Mouse (Mus musculus) brain, embryonic 14.5 days (tissue): ENCODE results near the gene Smoc1.

ENCODE experiments used
- CTCF ChIP-seq: fragments of 200-500 bp; IDR thresholded peaks from 2 replicates; pipeline ENCODE4 v1.5.1; 2012; ENCODE audit warnings: inconsistent platforms, mild to moderate bottlenecking, moderate library complexity, borderline replicate concordance; ENCODE audit not compliant: insufficient read depth, insufficient read length; ENCODE audit errors: extremely low read depth
- POLR2A ChIP-seq: fragments of 200-500 bp; IDR thresholded peaks from 2 replicates; pipeline ENCODE4 v1.6.1; 2012; ENCODE audit warnings: mild to moderate bottlenecking, inconsistent platforms, borderline replicate concordance; ENCODE audit not compliant: poor library complexity, insufficient read depth, insufficient read length, severe bottlenecking; ENCODE audit errors: extremely low read depth

GRCm38 (mm10) chr12:81160831-81161230, 134.2 kb downstream of the Smoc1 start:
- TF ChIP-seq CTCF = peak; percentile 38
- TF ChIP-seq POLR2A = no peak
